Mouse (Mus musculus): ENCODE data around the gene Cdh15.

Cdh15 gene

DNA sequence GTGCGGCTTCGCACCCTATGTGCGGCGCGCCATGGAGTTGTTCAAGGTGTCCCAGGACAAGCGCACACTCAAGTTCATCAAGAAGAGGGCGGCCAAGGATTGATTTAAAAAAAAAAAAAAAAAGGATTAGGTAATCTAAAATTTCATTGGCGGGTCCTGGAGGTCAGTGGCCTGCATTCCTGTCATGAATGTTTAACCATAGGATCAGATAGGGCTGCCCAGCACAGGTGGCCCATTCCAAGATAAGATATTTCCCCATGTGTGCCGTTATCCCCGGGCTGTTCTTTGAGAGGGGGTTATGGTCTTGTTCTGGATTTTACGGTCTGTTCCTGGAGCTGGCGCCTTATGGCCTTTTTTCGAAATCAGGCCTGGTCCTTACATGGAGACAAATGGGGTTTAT lies 11.1 kb upstream of the Cdh15 start:
- DNase-seq (ENCODE audit: low read depth, low spot score) = no peak

- DNase-seq (ENCODE audit: low read depth, low spot score) = no peak
These were observed 3.6 kb upstream of the Cdh15 start for GRCm38 (mm10) chr8:122844161-122844560.

- no peak for DNase-seq (ENCODE audit: low read depth, low spot score)
These were observed 2.1 kb upstream of the Cdh15 start for GRCm38 (mm10) chr8:122845662-122846061.

DNA sequence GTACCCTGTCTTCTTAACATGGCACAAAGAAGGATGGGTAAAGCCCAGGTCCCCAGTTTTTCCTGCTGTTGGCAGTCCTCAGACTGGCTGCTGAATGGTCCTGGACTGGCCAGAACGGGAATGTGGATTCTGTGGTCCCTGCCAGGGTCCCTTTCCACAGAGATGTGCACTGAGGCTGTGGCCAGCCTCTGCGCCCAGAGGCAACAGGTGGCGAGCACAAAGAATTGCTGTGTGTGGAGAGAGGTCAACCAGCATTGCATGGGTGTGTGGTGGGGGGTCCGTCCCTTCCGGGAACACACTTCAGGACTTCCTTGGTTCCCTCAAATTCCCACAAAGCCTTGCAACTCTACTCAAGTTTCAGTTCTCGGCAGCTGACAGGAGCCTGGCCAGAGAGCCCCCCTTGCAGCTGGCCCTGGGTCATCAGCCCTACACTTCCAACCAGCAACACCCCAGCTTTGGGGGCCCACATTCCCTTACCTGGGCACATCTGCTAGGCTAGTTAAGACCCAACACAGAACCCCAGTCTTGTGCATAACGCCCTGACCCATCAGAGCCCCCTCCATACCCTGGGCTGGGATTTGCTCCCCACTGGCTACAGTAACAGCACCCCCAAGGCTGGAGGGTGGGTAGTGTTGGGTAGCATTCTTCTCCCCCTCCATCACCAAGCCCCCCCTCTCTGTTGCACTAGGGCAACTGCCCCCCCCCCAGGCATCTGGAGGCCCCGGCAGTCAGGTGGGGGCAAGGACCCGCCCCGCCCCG lies 1.6 kb downstream of the Cdh15 start:
- DNase-seq (ENCODE audit: low read depth, low spot score) = no peak

DNA sequence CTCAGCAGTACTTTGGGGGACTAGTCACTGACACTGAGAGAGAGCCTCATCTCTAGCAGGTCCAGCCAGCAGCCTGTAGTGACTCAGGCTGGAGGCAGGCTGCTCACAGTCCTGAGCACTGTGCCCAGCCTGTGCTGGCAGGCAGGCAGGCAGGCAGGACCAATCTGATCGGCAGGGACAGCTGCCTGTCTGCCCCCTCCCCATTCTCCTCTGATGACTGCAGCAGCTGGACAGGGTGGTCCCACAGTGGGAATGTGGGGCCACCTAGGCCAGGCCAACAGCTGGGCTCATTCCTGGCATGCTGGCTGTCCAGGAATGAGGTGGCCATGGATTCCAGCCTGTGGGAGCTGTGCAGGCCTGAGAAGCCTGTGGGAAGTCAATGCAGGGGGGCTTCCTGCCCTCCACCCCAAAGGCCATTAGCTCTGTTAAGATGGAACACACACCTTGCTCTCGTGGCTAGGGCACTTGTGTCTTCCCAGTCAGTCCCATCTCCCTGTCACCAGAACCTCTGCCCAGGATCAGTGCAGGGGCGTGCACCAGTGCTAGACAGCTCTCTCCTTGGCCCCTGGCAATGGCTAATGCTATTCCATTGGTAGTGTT lies 3.0 kb downstream of the Cdh15 start:
- DNase-seq (ENCODE audit: low read depth, low spot score) = no peak

- DNase-seq (ENCODE audit: low read depth, low spot score) = no peak
These were observed 4.2 kb downstream of the Cdh15 start for GRCm38 (mm10) chr8:122851692-122852545.

- DNase-seq (ENCODE audit: low read depth, low spot score) = no peak
These were observed 4.8 kb downstream of the Cdh15 start for GRCm38 (mm10) chr8:122852546-122852905.

DNA sequence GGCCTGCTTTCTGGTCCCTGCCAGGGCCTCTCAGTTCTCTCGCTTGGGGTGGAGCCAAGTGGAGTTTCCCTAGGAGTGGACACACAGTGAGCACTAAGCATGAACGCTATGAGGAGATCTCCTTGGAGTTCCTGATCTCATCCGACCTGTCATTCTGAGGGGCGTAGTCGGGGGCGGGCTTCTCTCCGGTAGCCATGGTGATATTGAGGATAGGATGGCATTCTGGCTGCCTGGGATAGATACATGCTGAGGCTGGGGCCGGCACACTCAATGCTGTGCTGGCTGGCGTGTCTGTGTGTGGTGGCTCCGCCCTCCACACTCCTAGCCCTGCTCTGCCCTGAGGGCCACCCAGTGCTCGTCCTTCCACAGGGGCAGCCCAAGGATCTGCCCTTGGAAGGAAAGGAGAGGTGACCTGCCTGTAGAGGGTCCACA lies 5.6 kb downstream of the Cdh15 start:
- DNase-seq (ENCODE audit: low read depth, low spot score) = no peak

- no peak for DNase-seq (ENCODE audit: low read depth, low spot score)
These were observed 6.6 kb downstream of the Cdh15 start for GRCm38 (mm10) chr8:122854388-122854787.

DNA sequence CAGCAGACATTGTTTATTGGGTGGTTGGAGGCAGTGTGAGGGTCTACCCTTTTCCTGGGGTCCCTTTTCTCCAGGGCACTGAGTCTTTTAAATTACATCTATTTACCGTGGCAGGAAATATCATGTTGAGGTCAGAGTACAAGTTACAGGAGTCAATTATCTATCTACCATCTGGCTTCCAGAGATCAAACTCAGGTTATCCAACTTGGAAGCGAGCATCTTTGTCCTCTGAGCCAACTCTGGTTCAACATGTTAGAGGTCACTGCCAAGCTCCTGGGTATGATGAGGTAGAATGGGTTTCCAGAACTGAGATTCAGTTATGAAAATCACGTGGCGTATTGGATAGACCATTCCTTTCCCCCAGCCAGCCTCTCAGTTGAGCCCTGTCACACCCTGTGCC lies 7.4 kb downstream of the Cdh15 start:
- no peak for DNase-seq (ENCODE audit: low read depth, low spot score)

GRCm38 (mm10) chr8:122856288-122856687 lies 8.5 kb downstream of the Cdh15 start:
- no peak for DNase-seq (ENCODE audit: low read depth, low spot score)

- no peak for DNase-seq (ENCODE audit: low read depth, low spot score)
These were observed 12.1 kb downstream of the Cdh15 start for GRCm38 (mm10) chr8:122859843-122860242.

DNA sequence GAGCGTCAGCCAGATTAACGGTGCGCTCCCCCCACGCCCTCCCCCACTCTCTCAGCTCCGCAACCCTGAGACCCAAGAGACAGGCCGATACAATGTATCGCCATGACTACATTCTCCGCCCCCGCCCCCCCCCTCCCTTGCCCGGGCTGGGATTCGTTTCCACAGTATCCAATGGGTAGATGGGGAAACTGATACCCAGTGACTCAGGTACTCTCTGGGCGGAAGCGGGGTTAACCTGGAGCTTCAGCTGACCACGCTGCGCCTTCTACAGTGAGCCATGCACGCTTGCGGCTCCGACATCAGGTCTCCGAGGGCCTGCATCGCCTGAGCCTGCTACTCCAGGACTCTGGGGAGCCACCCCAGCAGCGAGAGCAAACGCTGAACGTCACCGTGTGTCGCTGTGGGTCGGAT lies 17.0 kb downstream of the Cdh15 start:
- DNase-seq (ENCODE audit: low read depth, low spot score) = no peak

- DNase-seq (ENCODE audit: low read depth, low spot score) = no peak
These were observed 17.7 kb downstream of the Cdh15 start for GRCm38 (mm10) chr8:122865441-122865840.

- no peak for DNase-seq (ENCODE audit: low read depth, low spot score)
These were observed 18.5 kb downstream of the Cdh15 start for GRCm38 (mm10) chr8:122866231-122866630.

GRCm38 (mm10) chr8:122867982-122868381 lies 20.2 kb downstream of the Cdh15 start:
- no peak for DNase-seq (ENCODE audit: low read depth, low spot score)

GRCm38 (mm10) chr8:122870377-122870863 lies 22.7 kb downstream of the Cdh15 start:
- peak; percentile 66 for DNase-seq (ENCODE audit: low read depth, low spot score)

DNA sequence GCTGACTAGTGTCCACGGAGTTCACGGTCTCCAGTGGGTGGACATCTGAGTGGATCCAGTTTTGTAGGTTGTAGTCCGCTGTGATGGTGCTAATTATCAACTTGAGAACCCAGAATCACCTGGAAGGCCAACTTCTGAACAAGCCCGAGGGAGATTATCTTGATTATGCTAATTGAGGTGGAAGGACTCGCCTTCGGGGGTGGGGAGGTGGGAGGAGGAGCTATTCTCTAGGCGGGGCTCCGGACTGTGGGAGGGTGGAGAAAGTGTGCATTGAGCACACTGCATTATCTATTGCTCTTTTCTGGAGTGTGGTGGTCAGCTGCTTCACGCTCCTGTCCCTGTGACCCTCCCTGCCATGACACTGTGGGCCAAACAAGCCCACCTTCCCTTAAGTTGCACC lies 23.9 kb downstream of the Cdh15 start:
- DNase-seq (ENCODE audit: low read depth, low spot score) = no peak

GRCm38 (mm10) chr8:122873171-122873570 lies 25.4 kb downstream of the Cdh15 start:
- no peak for DNase-seq (ENCODE audit: low read depth, low spot score)

DNA sequence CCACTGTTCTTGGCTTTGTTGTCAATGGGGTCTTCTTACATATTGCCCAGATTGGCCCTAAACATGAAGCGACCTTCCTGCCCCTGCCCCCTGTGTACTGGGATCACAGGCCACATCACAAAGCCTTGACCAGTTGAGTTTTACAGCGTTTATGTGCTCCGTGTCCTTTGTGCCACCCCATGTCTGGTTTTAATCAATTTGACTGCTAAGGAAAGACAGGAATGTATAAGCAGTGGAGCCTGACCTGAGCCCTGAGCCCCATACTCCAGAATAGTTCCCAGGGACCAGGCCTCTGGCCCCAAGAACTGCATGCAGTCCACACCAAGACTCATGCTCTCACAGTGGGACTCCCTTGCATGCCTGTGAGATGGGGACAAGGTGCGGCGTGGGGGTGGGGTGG lies 27.4 kb downstream of the Cdh15 start:
- DNase-seq (ENCODE audit: low read depth, low spot score) = no peak

DNA sequence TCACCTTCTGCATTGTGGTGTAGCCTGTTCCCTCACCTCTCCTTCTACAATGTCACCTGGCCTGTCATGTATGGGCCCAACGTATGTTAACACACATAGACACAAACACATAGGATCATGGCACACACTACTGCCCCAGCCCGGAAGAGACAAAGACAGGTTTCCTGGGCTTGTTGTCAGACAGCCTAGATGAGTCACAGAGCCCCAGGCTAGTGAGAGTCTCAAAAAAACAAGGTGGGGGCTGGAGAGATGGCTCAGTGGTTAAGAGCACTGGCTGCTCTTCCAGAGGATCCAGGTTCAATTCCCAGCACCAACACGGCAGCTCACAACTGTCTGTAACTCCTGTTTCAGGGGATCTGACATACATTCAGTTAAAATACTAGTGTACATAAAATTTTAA lies 30.5 kb downstream of the Cdh15 start:
- no peak for DNase-seq (ENCODE audit: low read depth, low spot score)

- DNase-seq (ENCODE audit: low read depth, low spot score) = no peak
These were observed 32.5 kb downstream of the Cdh15 start for GRCm38 (mm10) chr8:122880302-122880701.

Data from ES-CJ7 (cell line).